Mouse (Mus musculus): ENCODE measurements around the gene Gm9573.

GRCm38 (mm10) chr17:35594456-35594855, 32.0 kb downstream of the Gm9573 start:
- TF ChIP-seq CTCF (IDR thresholded peaks at IDR 0.05; ENCODE audit: control insufficient read depth, insufficient read depth, insufficient read length) (no peak), MAX (IDR thresholded peaks at IDR 0.05) (no peak), MYOG (IDR thresholded peaks at IDR 0.05; ENCODE audit: control insufficient read depth, extremely low read depth, insufficient read length) (no peak)
